9 mouse cellular contexts compared by ENCODE assay signal in the genomic region with DNA sequence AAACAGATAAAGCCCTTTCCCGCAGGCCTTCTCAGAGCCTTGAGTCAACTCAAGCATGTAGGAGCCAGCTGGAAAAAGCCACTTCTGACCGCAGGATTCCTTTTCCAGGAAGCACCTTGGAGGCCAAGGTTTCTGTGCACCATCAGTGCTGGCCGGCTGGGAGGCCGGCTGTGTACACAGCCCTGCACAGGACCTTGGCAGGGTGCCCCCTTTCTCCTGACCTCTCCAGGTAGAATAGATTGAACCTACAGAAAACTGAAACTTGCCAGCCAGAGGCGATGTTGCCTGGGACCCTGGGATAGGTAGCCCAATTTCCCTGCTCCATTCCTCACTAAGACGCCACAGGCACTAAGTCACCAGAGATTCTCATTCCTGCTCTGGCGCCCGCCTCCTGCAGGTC. TPM values are rescaled to one million over a fixed set of nuclear protein-coding genes. Genes with fewer than 3 reads are reported as not detected.
DNase-seq lines count a peak whose midpoint lies in the region; ATAC-seq lines count a peak whose summit lies in the region.
"Had no signal": no experiment of that assay in that cellular context is flagged by ENCODE, and none has a peak within 500 bp of the region (broad histone marks: within the 10 kb centered on the region; RNA-seq: fewer than 3 reads in every experiment).

No protein-coding gene starts in this region.

- H3K36me3 ChIP-seq in kidney, embryonic 14.5 days (ENCODE audit: control insufficient read depth, insufficient read depth, low read length): peaks cover 18% of the 10 kb centered on the region; the same call in 1 of the 2 replicates
- peaks cover 18% of the 10 kb centered on the region for H3K36me3 ChIP-seq in embryonic facial prominence, embryonic 10.5 days (replicated peaks)
- peaks cover 25% of the 10 kb centered on the region for H3K36me3 ChIP-seq in kidney, embryonic 15.5 days
- H3K36me3 ChIP-seq: neural tube, embryonic 12.5 days had no signal

- peak overlapping the region; percentile 83; the same call in 1 of the 2 replicates for H3K4me2 ChIP-seq in kidney, embryonic 14.5 days (replicated peaks; ENCODE audit: low read depth, low read length)
- H3K4me2 ChIP-seq in kidney, embryonic 15.5 days: peak overlapping the region; percentile 86

- H3K4me3 ChIP-seq in kidney, embryonic 14.5 days (ENCODE audit: low read length): no peak overlapping the region
- H3K4me3 ChIP-seq in embryonic facial prominence, embryonic 10.5 days: no peak overlapping the region
- H3K4me3 ChIP-seq in kidney, embryonic 15.5 days (replicated peaks): peak overlapping the region; percentile 65
- H3K4me3 ChIP-seq: neural tube, embryonic 12.5 days had no signal

- ATAC-seq in kidney, embryonic 14.5 days (ENCODE audit: low FRiP score, low TSS enrichment): no peak
- no peak for ATAC-seq in kidney, embryonic 15.5 days (replicated peaks; ENCODE audit: low FRiP score)

- H3K27ac ChIP-seq in kidney, embryonic 14.5 days (ENCODE audit: low read depth, low read length): peak overlapping the region; percentile 65; the same call in 1 of the 2 replicates
- H3K27ac ChIP-seq in embryonic facial prominence, embryonic 10.5 days (replicated peaks): peak overlapping the region; percentile 26
- peak overlapping the region; percentile 94 for H3K27ac ChIP-seq in kidney, embryonic 15.5 days
- H3K27ac ChIP-seq: neural tube, embryonic 12.5 days had no signal

- peaks cover 40% of the 10 kb centered on the region for H3K4me1 ChIP-seq in kidney, embryonic 14.5 days (ENCODE audit: control insufficient read depth, insufficient read depth, low read length)
- peaks cover 75% of the 10 kb centered on the region for H3K4me1 ChIP-seq in embryonic facial prominence, embryonic 10.5 days
- H3K4me1 ChIP-seq in kidney, embryonic 15.5 days: peaks cover 90% of the 10 kb centered on the region

- no peak overlapping the region for H3K9ac ChIP-seq in kidney, embryonic 14.5 days (ENCODE audit: low read depth, low read length)
- no peak overlapping the region for H3K9ac ChIP-seq in kidney, embryonic 15.5 days
- H3K9ac ChIP-seq: neural tube, embryonic 12.5 days had no signal

- 73% methylated on average over 8 of the region's 8 CpGs for WGBS in kidney, embryonic 14.5 days
- 84% methylated on average over 8 of the region's 8 CpGs for WGBS in embryonic facial prominence, embryonic 10.5 days
- WGBS in kidney, embryonic 15.5 days: 63% methylated on average over 8 of the region's 8 CpGs

- no peaks in the 10 kb centered on the region for H3K9me3 ChIP-seq in kidney, embryonic 14.5 days (ENCODE audit: control insufficient read depth, low read length)
- no peaks in the 10 kb centered on the region for H3K9me3 ChIP-seq in embryonic facial prominence, embryonic 10.5 days
- no peaks in the 10 kb centered on the region for H3K9me3 ChIP-seq in kidney, embryonic 15.5 days (replicated peaks)
- H3K9me3 ChIP-seq: neural tube, embryonic 12.5 days had no signal

- H3K27me3 ChIP-seq in kidney, embryonic 14.5 days (ENCODE audit: control insufficient read depth, insufficient read depth, low read length): peaks cover 8% of the 10 kb centered on the region; the same call in 1 of the 2 replicates
- H3K27me3 ChIP-seq in embryonic facial prominence, embryonic 10.5 days (replicated peaks; ENCODE audit: low read depth, poor library complexity, severe bottlenecking): peaks cover 37% of the 10 kb centered on the region
- H3K27me3 ChIP-seq in kidney, embryonic 15.5 days: peaks cover 29% of the 10 kb centered on the region

- no peak for DNase-seq in kidney, adult 8-10 months
- DNase-seq in embryonic facial prominence, embryonic 10.5 days (ENCODE audit: low spot score): no peak
- peak; percentile 56 for DNase-seq in lung, postnatal 14 days
- DNase-seq in retina, embryonic 14.5 days (ENCODE audit: low spot score): no peak
- DNase-seq in cerebellum, adult 11-12 months: no peak
- no peak for DNase-seq in left cerebral cortex, adult 11 months (ENCODE audit: low spot score)

RNA-seq across cellular contexts. Expression of a gene that starts 3.4 kb away (rescaled TPM):
- polyA plus RNA-seq in kidney, embryonic 14.5 days (2014; fragmentation: Nextera tagmentation; extraction: Ambion mirVana): 28.4 and 37.9 TPM in 2 replicates
- 19.9 and 20.8 TPM in 2 replicates for polyA plus RNA-seq in embryonic facial prominence, embryonic 10.5 days (2016; fragmentation: Nextera tagmentation; extraction: Ambion mirVana)
- polyA plus RNA-seq in kidney, embryonic 15.5 days (2015; fragmentation: Nextera tagmentation; extraction: Ambion mirVana): 46.2 and 51.1 TPM in 2 replicates

RNA-seq across cellular contexts. Expression of a gene that starts 9.5 kb away (rescaled TPM):
- polyA plus RNA-seq in kidney, embryonic 14.5 days (2014; fragmentation: Nextera tagmentation; extraction: Ambion mirVana): 0.53 and 1.6 TPM in 2 replicates
- polyA plus RNA-seq in embryonic facial prominence, embryonic 10.5 days (2016; fragmentation: Nextera tagmentation; extraction: Ambion mirVana): not detected in 2 replicates
- polyA plus RNA-seq in kidney, embryonic 15.5 days (2015; fragmentation: Nextera tagmentation; extraction: Ambion mirVana): 0.60 and 1.8 TPM in 2 replicates
- polyA plus RNA-seq: neural tube, embryonic 12.5 days had no signal

RNA-seq across cellular contexts. Expression of a gene that starts 31.1 kb away (rescaled TPM):
- polyA plus RNA-seq in kidney, embryonic 14.5 days (2014; fragmentation: Nextera tagmentation; extraction: Ambion mirVana): 33.9 and 44.8 TPM in 2 replicates
- polyA plus RNA-seq in embryonic facial prominence, embryonic 10.5 days (2016; fragmentation: Nextera tagmentation; extraction: Ambion mirVana): 52.0 and 53.5 TPM in 2 replicates
- 49.5 and 55.5 TPM in 2 replicates for polyA plus RNA-seq in kidney, embryonic 15.5 days (2015; fragmentation: Nextera tagmentation; extraction: Ambion mirVana)

RNA-seq across cellular contexts. Expression of a gene that starts 43.0 kb away (rescaled TPM):
- 6.1 and 10.2 TPM in 2 replicates for polyA plus RNA-seq in kidney, embryonic 14.5 days (2014; fragmentation: Nextera tagmentation; extraction: Ambion mirVana)
- polyA plus RNA-seq in embryonic facial prominence, embryonic 10.5 days (2016; fragmentation: Nextera tagmentation; extraction: Ambion mirVana): 3.3 and 4.3 TPM in 2 replicates
- 9.1 and 9.5 TPM in 2 replicates for polyA plus RNA-seq in kidney, embryonic 15.5 days (2015; fragmentation: Nextera tagmentation; extraction: Ambion mirVana)

RNA-seq across cellular contexts. Expression of a gene that starts 53.6 kb away (rescaled TPM):
- polyA plus RNA-seq in kidney, embryonic 14.5 days (2014; fragmentation: Nextera tagmentation; extraction: Ambion mirVana): 0.19 and 0.59 TPM in 2 replicates
- 0.34 and 0.74 TPM in 2 replicates for polyA plus RNA-seq in embryonic facial prominence, embryonic 10.5 days (2016; fragmentation: Nextera tagmentation; extraction: Ambion mirVana)
- polyA plus RNA-seq in kidney, embryonic 15.5 days (2015; fragmentation: Nextera tagmentation; extraction: Ambion mirVana): 0.14 and 0.60 TPM in 2 replicates

Comparison
In these comparisons a context has a peak if more than half of its experiments do, and no peak if none do; other contexts are left out.
1. H3K27ac ChIP-seq: peak in every context shown above with its lines; median percentile 94 in kidney, embryonic 15.5 days; 65 in kidney, embryonic 14.5 days; 26 in embryonic facial prominence, embryonic 10.5 days.